Mouse (Mus musculus) cerebellum, adult 9-11 months (tissue): ENCODE measurements around the gene Cpne5.
"Not testable (repeated sequence)": the region's sequence is repeated elsewhere in the genome, so short reads cannot be mapped to it uniquely, and the experiment has no call there.

ENCODE experiments used
- DNase-seq: peaks from one replicate; pipeline ENCODE4 v3.0.0; 2022

The Cpne5 gene

DNA sequence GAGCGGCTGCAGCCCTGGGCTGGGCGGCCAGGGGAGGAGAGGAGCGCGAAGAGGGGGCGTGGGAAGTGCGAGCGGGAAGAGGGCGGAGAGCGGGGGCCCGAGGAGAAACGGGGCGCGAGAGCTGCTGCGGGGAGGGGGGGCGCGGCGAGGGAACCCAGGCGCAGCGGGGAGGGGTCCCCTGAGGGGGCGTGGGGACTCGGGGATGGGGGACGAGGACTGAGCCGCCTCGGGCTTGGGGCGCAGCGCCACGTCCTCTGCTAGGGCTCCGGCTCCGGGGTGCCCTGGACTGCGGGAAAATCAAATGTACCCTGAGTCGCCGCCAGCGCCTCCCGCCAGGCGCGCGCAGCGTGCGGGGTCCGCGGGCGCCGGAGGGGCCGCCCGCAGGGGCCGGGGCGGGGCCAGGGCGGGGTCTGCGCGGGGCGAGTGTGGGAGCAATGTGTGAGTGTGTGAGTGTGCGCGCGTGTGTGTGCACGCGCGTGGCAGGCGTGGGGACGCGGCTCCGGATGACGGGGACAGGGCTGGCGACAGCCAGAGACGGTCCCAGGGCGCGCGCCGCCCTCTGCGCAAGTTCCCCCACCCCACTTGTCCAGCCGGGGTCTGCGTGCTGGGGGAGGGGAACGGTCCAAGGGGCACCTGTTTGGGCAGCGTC lies at the start of gene Cpne5:
TSS of gene Cpne5 (minus strand) at position 396 of the 649 bp plus-strand sequence.
- DNase-seq = no peak

DNA sequence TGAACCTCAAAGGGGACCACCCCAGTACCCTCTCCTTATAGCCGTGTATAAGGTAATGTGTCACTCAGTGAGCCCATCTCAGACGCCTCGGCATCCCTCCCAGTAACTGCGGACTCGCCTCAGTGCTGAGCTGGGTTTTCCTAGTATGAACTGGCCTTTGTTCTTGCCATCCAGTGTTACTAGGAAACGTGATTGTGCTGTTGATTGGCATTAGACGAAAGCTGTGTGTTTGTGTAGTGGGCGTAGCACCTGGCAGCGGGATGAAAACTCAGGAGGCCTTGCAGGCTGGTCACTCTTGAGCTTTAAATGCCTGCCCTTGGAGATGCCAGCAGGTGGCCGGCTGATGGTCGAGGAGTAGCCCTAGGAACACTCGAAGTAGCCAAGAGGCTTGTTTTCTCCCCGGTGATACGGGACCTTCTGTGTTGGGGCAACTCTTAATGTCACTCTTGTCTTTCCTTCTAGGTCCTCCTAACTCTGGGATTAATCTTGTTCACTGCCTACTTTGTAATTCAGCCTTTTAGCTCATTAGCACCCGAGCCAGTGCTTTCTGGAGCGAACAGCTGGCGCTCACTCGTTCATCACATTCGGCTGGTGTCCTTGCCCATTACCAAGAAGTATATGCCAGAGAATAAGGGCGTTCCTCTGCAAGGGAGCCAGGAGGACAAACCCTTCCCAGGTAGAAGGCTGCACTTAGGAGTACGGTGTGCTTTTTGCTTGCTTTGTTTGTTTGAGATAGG lies 44.4 kb upstream of the Cpne5 start:
- DNase-seq = no peak

DNA sequence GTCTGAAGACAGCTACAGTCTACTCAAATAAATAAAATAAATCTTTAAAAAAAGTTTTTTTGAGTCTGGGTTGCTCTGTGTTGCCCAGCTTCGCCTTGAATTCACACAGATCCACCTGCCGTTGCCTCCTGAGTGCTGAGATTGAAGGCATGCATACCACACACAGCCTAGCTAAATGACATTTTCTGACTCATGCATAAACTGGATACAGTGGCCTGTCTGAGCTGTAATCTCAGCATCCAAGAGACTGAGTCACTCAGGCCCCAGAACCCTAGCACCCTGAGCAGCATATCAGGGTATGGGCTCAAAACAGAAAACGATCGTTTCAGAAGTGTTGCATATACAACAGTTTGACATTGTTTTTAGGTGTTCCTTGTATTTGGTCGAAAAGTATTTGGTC lies 43.6 kb upstream of the Cpne5 start:
- DNase-seq = no peak

DNA sequence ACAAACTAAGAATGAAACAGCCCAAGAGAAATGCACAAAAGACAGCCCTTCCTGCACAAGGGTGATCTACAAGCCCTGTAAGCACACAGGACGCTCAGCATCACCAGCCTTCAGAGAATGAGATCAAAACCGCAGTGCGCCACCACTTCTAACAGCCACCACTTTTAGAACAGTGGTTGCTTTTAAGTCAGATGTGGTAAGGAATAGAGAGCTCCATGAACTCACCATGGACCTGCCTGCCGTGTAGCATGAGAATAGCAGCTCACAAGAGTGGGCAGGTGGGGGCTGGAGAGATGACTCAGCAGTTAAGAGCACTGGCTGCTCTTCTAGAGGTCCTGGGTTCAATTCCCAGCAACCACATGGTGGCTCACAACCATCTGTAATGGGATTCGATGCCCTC lies 42.5 kb upstream of the Cpne5 start:
- DNase-seq = no peak

DNA sequence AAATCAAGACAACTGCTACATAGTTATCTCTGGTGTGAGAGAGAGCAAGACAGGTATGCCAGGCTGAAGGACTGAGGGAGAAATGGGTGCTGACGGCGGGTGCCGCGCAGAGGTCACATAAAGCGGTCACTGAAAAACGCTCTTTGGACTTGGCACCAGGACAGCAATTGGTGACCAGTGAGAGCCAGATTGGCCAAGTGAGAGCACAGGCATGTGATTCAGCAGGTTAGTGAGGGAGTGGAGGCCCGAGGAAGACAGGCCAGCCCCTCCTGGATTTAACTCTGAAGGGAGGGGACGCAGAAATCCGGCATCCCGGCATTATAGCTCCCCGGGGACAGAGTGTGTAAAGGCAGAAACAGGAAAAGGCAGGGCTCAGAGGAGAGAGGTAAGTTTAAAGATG lies 35.9 kb upstream of the Cpne5 start:
- DNase-seq = no peak

DNA sequence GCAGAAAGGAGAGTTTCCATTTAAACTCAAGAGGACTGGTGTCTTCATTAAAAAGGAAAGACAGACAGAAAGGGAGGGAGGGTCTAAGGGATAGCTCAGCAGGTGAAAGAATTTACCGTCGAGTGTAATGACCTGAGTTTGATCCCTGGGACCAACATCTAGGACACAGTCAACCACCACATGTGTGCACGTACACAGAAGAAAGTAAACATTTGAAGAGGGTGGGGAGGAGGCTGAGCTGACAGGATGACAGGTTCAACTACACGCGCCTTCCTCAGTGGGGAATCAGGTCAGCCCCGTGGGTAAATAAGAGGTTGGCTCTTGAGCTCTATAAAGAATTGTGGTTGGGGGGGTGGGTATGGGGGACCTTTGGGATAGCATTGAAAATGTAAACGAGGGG lies 35.2 kb upstream of the Cpne5 start:
- no peak for DNase-seq

DNA sequence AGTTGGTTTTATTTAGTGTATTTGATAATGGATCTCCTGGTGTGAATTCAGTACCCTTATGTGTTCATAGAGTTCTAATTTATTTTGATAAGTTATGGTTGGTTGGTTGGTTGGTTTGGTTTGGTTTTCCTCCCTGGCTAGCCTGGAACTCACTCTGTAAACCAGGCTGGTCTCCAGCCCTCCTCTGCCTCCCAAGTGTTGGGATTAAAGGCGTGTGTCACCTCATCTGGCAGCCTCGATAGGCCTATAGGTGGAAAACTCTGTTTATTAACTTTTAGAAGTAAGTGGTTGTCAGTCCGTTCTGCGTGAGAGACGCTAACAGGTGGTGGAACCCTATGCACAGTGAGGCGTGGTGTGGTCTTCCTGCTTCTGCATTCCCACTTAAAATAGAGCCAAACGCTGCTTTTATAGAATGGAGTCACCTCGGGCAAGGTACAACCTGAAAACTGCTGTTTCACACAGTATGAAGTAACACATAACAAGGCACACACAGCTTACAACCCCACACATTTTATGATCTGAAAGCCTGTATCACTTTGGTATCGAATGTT lies 32.3 kb upstream of the Cpne5 start:
- no peak for DNase-seq

DNA sequence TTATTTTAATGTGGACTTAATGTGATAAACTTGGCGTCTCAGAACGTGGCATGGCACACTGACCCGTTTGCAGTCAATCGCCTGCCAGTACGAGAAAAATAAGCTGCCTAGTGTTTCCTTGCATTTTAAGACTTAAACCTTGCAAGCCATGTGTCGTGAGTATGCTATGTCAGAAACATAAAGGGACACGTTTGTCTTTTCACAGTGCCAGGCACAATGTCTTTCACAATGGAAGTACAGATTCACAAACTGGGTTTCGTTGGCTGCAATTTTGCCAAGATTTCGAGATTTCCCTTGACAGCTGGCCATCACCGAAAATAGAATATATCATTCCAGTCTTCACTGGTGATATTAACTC lies 31.4 kb upstream of the Cpne5 start:
- no peak for DNase-seq

DNA sequence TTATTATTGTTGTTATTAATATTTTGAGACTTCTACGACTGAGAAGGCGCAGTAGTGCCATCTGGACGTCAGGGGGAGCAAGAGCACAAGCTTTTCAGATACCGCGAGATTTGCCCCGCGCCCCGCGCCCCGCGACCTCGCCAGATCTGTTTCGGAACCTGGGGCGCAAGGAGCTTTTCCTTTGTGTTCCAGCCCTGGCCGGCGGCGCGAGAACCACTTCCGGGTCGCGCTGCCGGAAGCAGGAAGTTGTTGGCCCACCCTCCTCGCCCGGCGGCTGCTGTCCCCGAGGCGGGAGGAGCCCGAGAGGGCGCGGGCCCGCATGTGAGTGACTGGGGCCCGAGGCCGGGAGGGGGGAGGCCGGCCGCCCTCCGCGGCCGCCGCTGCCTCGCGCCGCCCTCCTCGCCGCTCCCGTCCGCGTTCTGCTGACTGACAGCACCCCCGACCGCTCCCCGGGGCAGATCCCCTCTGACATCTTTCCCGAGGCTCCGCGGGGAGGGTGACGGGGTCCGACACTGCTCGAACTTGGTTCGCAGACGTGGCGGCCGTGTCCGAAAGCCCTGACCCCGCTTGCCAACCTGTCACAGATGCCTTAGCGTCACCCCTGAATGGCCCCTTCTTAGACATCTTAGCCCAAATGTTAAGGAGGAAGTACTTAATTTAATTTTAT lies 30.8 kb upstream of the Cpne5 start, which contains the start of gene BC004004:
TSS of gene BC004004 (plus strand) at position 107 of the 667 bp plus-strand sequence.
- peak; percentile 97 for DNase-seq

DNA sequence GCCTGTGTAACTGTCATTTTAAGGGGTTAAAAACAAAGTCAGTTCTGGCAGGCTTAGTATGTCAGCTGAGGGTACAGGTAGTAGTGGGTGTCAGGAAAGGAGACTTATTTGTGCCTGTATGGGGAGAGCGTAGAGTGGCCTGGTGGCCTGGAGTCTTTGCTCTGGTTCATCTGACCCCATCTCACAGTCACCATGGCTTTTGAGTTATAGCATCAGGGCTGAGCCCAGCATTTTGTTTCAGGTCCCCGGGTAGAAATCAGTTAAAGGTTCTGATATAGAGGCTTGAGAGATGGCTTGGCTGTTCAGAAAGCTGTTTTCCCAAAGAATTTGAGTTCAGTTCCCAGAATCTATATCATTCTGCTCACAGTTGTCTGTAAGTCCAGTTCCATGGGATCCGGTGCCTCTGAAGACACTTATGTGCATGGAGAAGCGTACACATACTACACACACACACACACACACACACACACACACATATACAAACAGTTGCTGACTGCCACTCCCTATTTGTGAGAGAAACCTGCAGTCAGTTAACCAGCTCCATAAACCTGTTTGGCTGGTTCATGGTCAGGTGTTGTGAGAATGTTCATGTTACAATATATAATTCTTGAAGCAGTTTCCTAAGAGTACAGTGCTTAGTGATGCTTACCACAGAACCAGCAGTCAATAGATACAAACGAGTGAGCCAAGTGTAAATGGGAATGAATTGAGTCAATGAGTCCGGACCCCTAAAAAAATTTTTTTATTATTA lies 30.1 kb upstream of the Cpne5 start:
- no peak for DNase-seq

DNA sequence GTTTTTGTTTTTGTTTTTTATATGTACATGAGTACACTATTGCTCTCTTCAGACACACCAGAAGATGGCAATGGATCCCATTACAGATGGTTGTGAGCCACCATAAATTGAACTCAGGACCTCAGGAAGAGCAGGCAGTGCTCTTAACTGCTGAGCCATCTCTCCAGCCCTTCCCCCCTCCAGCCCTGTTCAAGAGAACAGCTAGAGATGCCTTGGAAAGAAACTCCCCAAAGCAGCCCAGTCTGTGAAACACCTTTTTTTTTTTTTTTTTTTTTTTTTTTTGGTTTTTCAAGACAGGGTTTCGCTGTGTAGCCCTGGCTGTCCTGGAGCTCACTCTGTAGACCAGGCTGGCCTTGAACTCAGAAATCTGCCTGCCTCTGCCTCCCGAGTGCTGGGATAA lies 29.1 kb upstream of the Cpne5 start:
- DNase-seq = not testable (repeated sequence)

DNA sequence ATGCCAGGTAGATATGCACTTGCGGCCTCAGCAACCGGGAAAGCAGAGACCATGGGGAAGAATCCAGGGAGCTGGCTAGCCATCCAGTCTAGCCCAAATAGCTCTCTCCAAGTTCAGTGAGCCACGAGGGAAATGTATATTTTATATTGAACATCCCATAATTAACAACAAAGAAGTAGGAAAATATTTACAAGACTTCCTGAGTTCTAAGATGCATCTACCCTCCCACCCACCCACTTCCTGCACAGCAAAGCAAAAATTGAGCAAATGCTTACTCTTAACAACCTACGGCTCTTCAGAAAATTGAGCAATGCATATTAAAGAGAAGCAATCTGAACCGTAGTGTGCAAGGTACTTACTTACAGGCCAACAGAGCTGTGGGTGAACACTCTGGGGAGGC lies 26.8 kb upstream of the Cpne5 start:
- no peak for DNase-seq

DNA sequence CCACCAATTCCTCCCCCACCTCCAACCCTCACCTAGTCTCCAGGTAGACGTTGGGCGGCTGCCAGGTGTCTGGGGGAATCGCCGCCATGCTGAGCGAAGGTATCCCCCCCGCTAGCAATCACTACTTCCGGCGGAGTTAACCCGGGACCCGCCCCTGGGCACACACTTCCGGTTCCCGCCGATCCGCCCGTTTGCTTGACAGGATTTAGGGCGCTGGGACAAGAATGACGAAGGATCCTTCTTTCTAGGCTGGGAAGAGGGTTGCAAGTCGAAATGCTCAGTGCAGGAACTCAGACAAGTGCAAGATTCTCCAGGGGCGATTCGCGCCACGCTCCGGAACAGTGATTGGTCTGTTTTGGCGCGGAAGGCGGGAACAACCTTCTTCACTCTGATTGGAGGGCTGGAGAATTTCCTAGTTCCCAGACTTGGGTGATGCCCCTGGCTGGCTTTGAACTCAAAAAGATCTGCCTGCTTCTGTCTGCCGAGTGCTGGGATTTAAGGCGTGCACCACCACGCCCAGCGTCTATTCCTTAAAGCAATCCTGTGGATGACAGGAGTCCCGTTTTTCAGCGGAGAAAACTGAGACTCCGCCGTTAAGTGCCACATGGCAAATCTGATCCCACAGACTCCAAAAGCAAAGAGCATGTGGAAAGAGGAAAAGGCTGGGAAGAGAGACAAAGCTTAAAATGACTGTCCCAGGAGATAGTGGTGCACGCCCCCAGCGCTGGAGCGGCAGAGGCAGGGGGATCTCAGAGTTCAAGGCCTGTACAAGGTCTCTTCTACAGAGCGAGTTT lies 26.1 kb upstream of the Cpne5 start, which contains the start of gene Ppil1:
TSS of gene Ppil1 (minus strand) at position 347 of the 794 bp plus-strand sequence.
- peak; percentile 85 for DNase-seq

DNA sequence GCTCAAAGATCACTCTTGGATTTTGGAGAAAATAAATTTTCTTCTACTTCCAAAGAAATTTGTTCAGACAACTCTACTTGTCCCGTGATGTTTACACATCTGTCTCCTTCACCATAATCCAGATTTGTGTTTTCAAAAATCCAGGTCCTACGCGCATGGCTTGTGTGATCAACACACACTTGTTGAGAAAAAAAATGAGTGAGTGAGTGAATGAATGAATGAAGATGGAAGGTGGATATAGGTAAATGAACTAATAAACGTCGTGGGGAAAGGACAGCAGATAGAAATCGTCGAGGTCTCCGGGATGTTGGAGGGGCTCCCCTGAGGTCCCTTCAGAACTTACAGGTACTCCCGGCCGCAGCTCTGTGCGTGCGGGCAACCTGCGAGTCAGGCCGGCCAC lies 25.4 kb upstream of the Cpne5 start:
- DNase-seq = no peak

DNA sequence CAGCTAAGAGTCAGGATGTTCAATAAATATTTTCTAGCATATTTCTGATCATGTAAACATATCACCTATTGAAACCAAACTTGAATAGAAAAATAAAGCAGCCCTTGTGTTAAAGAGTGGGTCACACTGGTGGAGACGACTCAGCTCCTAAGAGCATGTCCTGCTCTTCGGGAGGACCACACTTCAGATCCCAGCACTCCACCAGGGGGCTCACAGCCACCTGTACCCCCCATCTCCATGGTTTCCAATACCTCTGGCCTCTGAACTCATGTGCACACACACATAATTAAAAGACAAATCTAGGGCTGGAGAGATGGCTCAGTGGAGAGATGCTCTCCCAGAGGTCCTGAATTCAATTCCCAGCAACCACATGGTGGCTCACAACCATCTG lies 24.3 kb upstream of the Cpne5 start:
- no peak for DNase-seq

DNA sequence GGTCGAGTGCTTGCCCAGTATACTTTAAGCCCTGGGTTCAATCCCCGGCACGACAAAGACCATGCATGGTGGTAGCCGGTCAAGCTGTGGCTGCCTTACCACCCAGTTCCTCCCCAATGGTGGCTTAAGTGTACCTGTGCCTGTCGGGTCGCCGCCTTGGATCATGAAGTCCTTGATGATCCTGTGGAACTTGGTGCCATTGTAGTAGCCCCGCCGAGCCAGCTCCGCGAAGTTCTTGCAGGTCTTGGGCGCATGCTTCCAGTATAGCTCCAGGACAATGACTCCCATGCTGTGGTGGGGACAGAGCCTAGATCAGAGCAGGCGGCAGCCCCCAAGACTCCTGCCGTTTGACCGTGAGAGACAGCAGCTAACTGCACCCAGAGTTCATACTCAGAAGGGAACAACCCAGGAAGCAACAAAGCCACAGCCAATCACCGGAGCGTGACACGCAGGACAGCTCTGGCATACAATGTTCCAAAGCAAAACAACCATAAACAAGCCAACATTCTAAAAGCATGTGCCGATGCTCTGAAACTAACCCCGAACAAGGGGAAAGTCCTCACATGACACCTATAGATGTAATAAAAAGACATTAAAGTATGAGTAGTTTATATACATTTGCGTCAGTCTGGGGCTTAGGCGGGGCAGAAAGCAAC lies 23.8 kb upstream of the Cpne5 start:
- DNase-seq = no peak

DNA sequence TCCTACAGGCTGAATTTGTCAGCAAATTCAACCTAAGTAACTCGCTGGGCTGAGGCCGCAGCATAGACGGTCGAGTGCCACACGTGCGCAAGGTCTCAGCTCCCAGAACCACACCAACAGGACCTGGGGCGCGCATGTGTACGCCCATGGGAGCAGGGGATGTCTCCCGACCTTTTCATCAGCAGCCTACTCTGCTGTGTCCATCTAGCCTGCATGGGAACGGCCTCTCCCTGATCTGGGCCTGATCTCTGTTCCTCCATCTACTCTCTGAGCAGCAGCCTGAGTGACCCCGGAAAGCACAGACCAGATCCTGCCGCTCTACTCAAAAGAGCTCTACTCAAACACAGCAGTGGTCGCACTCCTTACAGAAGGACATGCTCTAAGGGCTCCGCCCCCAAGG lies 22.5 kb upstream of the Cpne5 start:
- DNase-seq = no peak

DNA sequence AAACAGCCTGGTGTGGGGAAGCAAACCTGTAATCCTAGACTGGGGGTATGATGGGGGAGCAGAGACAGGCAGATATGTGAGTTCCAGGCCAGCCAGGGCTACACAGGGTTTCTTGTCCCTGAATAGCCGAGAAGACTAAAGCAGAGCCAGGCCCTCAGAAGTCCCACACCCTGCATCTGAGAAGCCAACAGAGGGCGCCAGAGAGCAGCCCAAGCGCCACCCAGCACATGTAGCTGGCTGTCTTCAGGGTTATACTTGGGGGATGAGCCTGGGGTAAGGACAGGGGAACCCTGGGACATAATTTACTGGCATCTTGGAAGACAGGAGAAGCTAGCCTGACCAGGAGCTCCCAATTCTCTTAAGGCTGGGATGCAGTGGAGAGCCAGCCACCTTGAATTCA lies 21.5 kb upstream of the Cpne5 start:
- peak; percentile 74 for DNase-seq

DNA sequence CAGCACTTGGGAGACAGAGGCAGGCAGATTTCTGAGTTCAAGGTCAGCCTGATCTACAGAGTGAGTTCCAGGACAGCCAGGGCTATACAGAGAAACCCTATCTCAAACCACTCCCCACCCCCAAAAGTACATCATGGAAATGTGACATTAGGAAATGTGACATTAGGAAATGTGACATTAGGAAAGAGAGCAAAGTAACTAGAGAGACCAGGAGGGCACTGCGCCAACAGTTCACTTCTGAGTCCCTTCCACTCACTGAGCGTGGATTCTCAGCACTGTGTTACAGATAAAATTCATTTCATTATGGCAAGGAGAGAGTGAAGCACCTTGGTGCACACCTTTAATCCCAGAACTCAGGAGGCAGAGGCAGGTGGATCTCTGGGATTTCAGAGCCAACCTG lies 21.0 kb upstream of the Cpne5 start:
- DNase-seq = no peak

DNA sequence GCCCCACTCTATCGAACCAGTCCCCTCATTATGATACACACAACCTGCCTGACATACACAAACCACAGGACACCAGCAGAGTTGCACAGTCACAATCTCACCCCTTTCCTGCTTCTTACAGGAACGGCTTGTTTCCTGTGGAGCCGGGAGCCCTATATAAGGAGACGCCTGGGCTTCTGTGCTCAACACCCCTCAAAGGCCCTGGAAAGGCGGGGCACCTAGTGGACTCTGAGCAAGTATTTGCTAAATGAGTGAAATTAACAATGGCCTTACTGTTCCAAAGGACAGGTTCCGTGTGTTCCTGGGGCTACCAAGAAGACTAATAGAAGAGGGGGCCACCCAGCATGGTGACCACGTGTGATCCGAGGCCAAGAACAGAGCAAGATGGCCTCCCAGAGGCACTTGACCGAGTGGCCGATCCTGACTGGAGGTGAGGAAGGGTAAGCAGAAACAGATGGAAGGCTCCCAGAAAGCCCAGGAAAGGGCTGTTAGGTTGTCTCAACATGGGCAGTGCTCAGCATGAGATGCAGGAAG lies 20.1 kb upstream of the Cpne5 start:
- no peak for DNase-seq

DNA sequence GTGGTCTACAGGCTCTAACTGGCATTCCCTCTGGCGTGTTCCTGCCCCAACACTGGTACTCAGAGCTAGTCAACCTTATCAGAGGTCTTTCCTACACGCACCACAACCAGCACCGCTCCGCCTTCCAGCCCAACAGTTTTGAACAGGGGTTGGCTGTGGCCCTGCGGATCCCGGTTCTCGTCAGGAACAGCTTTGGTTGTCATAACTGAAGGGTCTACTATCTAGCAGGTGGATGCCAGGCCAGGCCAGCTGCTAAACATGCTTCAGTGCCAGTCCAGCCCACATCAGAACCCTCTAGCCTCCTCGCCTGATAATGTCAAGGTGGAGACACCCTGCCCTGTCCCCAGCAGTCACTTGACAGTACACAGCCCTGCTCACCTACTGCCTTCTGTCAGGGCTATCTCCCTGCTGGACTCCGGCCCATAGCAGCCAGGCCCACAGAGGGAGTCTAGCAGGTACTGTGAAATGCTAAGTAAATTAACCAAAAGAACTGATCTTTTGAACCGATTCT lies 19.1 kb upstream of the Cpne5 start:
- no peak for DNase-seq
